Mouse (Mus musculus): ENCODE measurements at regions not wholly inside any gene's neighbourhood (a gene's known extent, or its start where the extent isn't known, plus 50 kb on each side); places are given as distances from the start of the nearest gene placed in this dataset.
"Not testable (repeated sequence)": the region's sequence is repeated elsewhere in the genome, so short reads cannot be mapped to it uniquely, and the experiment has no call there.

DNA sequence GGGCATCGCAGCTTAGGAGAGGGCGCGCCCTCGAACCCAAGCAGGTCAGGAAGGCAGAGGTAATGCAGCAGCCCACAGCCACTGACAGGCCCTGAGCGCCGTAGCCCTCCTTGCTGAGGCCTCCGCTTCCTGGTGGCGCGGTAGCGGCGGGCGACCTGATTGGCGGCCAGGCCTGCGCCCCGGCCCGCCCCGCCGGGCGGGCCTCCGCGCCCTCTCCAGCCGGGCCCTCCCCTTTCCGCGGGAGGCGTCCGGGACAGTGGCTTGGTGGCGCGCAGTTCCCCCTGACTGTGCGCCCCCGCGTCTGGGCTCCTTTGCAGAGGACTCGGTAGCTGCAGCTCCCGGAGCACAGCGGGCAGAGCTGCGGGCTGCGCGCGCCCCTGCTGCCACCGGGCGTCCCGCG lies 242.1 kb downstream of the Gm21863 start:
- DNase-seq: not testable (repeated sequence)

DNA sequence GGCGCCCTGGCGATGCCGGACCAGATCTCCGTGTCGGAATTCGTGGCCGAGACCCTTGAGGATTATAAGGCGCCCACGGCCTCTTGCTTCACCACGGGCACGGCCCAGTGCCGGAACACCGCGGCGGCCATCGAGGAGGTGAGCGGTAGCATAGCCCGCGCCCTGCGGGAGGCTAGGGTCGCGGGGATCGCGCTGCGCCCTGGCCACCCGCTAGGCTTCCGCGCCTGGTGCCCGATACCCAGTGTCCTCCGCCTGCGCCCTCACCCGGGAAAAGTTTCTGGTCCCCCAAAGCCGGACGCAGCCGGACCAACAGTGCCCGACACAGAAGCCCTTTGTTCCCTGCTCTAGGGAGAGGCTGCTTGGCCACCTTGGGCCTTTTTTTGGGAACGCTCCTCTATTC lies 242.6 kb downstream of the Gm21863 start:
- not testable (repeated sequence) for DNase-seq

DNA sequence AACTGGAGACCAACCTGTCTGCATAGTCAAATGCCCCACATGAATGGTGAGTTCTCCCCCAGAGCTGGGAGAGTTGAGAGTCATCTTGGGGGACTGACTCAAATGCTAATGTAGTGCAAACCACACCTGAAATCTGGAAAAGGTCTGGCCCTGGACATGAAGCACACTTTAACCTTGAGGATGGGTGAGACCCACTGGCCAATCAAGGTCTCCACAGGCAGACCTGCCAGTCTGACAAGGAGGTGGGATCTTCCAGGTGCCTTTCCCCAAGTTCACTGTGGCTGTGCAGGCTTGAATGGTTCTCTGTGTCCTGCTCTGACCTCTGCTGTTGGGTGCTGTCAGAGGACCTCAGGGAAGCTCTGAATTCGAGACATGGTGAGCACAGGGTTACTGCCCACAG lies 269.6 kb downstream of the Gm21863 start:
- not testable (repeated sequence) for DNase-seq

DNA sequence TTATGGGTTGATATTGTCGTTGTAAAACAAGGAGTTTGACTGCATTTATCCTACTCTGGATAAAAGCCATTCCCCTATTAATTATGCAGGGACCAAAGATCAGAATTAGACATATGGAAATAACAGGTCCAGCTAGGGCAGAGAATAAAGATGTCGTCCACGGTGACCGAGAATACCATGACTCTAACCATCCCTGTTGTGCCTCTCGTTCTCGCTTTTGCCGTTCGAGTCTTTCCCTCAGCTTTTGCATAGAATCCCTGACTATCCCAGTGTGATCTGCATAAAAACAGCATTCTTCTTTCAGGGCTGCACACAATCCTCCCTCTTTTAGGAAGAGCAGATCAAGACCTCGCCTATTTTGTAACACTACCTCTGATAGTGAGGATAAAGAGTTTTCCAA lies 272.5 kb downstream of the Gm21863 start:
- not testable (repeated sequence) for DNase-seq

DNA sequence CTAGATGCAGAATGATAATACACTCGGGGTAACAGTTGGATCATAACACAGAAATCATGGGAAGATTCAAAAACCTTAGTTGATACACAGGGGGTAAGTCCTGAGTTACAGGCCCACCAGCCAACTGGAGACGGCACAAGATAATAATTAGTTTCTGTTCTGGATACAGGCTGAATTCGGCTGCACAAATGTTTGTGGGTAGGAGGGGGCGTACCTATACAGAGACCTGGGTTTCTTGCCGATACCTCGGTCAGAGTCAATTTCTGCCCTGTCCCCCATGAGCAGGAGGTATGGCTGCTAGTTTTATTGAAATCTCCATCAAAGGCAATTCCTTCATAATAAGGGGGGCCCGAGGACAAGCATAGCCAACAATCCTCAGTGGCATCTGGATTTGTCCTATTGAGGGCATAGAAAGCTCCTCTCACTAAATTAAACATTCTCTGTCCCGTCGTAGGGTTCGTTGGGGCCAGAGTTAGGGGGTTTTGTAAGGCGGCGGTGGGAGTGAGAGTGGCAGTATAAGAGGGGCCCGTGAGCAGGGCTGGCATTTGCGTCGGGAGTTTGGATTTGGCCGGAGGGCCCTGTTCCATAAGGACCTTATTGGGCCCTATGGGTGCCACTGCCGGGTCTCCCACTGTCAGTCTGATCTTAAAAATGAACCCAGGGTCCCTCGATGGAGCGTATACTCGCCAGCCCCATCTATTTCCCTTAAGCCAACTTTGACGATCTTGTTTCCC lies 273.3 kb downstream of the Gm21863 start:
- DNase-seq: not testable (repeated sequence)

DNA sequence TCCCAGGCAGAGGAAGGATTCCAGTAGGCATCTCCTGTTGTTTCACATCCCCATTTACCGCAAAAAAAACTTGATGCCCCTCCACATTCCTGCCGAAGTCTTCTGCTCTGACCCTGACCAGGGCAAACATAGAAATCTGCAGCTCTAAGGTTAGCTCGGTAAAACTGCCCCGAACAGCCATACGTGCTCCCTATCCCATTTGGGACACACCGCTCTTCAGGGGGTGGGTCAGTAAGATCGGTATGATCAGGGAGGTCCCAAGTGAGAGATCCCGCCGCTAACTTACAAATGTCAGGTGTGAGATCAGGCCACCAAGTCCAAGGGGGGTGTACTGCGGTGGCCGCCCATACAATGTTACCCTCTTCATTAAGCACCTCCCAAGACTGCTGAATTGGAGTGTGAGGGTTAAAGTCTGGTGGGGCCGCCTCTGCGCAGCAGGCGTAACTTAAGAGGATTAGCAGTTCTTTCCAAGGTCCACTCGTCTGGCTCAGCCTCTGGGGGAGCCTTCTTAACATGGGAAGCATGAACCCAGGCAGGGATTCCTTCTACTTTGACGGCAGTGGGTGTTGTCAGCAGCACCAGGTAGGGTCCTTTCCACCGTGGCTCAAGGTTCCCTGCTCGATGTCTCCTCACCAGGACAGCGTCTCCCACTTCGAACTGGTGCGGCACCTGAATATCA lies 274.2 kb downstream of the Gm21863 start:
- not testable (repeated sequence) for DNase-seq

DNA sequence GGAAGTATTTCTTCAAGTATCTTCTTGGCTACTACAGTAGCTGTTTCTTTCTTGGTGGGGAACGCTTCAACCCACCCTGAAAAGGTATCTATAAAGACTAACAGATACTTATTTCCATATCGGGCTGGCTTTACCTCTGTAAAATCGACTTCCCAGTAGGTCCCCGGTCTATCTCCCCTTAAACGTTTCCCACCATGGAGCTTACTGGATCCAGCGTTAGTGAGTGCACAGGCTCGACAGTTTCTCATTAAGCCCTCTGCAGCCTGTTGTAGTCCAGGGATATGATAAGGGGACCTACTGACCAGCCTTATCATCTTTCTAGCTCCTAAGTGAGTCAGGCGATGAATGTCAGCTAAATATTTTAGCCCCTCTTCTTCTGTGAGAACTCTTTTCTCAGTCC lies 275.1 kb downstream of the Gm21863 start:
- not testable (repeated sequence) for DNase-seq

DNA sequence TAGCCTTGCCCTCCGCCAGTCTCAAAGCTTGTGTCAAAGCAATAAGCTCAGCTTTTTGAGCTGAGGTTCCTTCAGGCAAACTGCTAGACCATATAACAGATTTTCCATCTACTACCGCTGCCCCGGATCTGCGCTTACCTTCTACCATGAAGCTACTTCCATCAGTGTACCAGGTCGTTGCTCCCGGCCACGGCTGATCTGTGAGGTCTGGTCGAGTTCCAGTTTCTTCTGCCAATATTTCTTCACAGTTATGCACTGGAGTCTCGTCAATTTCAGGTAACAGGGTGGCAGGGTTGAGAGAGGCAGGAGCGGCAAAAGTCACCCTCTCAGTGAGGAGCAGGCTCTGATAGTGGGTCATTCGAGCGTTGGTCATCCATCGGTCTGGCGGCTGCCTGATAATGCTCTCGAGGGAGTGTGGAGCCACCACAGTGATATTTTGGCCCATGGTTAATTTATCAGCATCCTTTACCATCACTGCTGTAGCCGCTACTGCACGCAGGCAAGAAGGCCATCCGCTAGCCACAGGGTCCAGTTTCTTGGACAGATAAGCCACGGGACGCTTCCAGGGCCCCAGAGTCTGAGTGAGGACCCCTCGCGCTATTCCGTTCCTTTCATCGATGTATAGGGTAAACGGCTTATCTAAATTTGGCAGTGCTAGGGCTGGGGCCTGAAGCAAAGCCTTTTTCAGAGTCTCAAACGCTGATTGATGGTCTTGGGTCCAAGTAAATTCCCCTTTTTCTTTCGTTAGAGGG lies 276.0 kb downstream of the Gm21863 start:
- no peak for DNase-seq

DNA sequence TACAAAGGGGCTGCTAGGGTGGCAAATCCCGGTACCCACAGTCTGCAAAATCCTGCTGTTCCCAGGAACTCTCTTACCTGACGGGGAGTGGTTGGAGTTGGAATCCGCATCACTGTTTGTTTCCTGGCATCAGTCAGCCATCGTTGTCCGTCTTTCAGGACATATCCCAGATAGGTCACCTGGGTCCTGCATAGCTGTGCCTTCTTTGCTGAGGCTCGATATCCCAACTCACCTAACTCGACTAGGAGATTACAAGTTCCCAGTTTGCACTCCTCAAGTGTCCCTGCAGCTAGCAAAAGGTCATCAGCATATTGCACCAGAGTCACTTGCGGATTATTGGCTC lies 276.6 kb downstream of the Gm21863 start:
- no peak for DNase-seq

DNA sequence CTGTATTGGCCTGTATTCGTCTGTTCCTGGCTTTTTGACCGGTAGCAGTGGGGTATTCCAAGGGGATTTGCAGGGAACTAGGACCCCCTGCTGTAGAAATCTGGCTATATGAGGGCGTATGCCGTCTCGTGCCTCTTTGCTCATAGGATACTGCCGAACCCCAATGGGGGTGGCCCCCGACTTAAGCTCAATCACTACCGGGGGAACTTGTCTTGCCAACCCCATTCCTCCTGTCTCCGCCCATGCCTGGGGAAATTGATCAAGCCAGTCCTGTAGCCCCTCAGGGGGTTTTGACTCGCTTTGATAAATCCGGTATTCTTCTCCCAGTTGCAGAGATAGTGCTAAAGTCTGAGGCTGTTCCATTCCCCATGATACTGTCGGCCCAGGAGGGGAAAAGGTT lies 277.2 kb downstream of the Gm21863 start:
- no peak for DNase-seq

DNA sequence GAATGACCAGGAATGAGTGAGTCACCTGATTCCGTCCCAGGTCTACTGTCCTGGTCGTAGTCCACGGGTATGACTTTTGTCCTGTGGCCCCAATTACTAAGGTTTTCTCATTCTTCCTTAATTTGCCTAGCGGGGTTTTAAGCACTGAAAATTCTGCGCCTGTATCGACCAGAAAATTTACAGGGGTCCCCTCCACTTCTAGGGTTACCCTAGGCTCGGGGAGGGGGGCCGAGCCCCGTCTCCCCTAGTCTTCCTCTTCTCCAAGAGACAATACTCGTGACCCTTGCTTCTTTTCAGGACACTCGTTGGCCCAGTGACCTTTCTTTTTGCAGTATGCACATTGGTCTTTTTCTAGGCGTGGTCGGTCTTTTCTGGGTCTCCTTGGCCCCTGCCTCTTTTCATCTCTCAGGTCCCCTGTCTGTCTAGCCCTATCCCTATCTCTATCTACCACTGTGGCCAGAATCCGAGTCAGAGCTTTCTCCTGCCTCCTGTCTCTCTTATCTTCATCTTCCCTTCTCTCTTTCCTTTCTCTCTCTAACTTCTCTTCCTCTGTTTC lies 277.8 kb downstream of the Gm21863 start:
- DNase-seq: peak; percentile 40

DNA sequence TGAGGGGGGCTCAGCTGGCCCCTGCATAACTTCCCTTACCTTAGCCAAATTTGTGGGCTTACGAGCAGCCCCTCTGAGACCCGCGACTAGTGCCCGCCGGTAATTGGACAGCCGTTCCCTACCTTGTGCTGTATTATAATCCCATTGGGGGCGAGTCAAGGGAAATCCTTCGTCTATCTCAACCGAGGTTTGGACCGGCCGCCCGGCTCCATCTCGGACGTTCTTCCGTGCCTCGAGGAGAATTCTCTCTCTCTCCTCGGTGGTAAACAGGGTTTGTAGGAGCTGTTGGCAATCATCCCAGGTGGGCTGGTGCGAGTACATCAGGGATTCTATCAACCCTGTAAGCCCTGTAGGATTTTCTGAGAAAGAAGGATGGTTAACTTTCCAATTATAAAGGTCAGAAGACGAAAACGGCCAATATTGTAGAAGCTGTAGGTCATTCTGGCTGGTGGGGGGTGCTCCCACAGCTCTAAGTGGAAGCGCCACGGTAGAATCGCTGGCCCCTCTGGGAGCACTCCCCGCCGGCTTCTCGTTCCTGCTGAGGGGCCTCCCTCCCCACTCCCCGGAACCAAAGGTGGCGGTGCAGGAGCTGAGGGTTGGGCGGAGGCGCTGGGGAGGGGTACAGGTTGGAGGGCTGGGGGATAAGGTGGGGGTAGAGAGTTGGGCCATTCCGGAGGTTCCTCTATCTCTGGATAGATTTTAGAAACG lies 278.6 kb downstream of the Gm21863 start:
- no peak for DNase-seq

DNA sequence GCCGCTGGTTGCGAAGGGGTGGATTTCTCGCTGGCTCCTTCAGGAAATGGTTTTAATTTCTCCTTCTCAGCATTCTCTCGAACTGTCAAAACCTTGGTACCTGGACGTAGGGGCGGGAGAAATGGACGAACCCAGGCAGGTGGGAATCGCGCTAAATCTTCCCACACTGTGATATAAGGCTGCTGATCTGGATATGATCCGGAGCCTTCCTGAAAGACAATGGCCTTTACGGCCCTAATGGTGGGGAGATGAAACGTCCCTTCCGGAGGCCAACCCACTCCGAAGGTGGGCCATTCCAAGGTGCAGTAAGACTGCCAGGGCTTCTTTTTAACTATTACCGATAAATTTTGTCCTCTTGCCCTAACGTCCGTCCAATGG lies 279.1 kb downstream of the Gm21863 start:
- no peak for DNase-seq

DNA sequence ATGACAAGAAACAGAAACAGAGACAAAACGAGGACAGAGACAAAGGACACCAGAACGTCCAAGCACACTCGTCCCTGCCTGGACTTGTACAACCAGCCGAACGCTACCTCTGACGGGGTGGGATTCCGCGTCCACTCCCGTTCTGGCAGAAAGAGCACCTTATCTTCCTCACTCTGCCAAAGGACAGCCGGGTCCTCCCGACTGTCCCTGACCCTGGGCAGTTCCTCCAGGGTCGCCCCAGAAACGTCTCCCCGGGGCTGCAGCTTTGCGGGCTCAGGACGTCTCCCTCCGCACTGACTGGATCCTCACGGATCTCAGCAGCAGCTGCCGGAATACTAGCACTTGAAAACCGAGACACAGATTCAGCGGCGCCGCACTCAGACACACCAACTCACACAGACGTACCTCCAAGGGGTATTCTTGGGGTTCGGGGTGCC lies 279.6 kb downstream of the Gm21863 start:
- no peak for DNase-seq
